Mouse (Mus musculus): ENCODE measurements around the gene Tcaf1.

DNA sequence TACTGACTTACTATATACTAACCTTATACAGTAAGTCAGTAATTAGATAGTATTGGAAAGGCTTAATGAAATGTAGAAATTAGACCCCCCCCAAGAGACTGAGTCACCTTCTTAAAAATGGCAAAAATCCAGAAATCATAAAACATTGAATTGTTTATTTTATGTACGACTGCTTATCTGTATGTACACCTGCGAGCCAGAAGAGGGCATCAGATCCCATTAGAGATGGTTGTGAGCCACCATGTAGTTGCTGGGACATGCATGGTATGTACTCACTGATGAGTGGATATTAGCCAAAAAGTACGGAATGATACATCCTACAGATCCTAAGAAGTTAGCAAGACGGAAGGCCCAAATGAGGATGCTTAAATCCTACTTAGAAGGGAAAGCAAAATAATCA, 78.5 kb downstream of the Tcaf1 start:
- TF ChIP-seq CTCF (IDR thresholded peaks at IDR 0.05; ENCODE audit: low read depth): peak; percentile 21; the same call in 1 of the 2 replicates
- TF ChIP-seq EP300 (IDR thresholded peaks at IDR 0.05; ENCODE audit: low read depth): no peak

Data from liver, postnatal 0 days (tissue).